ENCODE assay signal across 8 mouse cellular contexts in genomic region chr9:86695818-86696261, GRCm38 (mm10). TPM values are rescaled to one million over a fixed set of nuclear protein-coding genes. Genes with fewer than 3 reads are reported as not detected.
DNase-seq lines count a peak whose midpoint lies in the region; ATAC-seq and TF ChIP-seq lines count a peak whose summit lies in the region.

Gene Me1, minus strand, starts transcription at chr9:86695953.

- peak; percentile 9 for DNase-seq in thymus, postnatal 14 days
- DNase-seq in thymus, postnatal 25 days: no peak
- peak; percentile 11 for DNase-seq in cerebellum, adult 9-10 months
- peak; percentile 48 for DNase-seq in gastrocnemius, postnatal 25 days
- peak; percentile 65 for DNase-seq in hindbrain, postnatal 0 days (ENCODE audit: low spot score)
- DNase-seq in limb, embryonic 10.5 days (ENCODE audit: low spot score): peak; percentile 73
- peak; percentile 94 for DNase-seq in midbrain, embryonic 11.5 days (ENCODE audit: low spot score, missing footprints)
- DNase-seq in testis, postnatal 14 days (ENCODE audit: low spot score): peak; percentile 79

- peak within 1 kb of the TSS; percentile 73 for H3K4me2 ChIP-seq in hindbrain, postnatal 0 days (ENCODE audit: low read depth, low read length)
- peak within 1 kb of the TSS; percentile 93 for H3K4me2 ChIP-seq in midbrain, embryonic 11.5 days

- peak within 1 kb of the TSS; percentile 86 for H3K9ac ChIP-seq in hindbrain, postnatal 0 days (replicated peaks; ENCODE audit: low read length)
- peak within 1 kb of the TSS; percentile 78 for H3K9ac ChIP-seq in midbrain, embryonic 11.5 days (ENCODE audit: low read length)

- no peaks in the 10 kb centered on the region for H3K9me3 ChIP-seq in hindbrain, postnatal 0 days (ENCODE audit: low read length)
- H3K9me3 ChIP-seq in limb, embryonic 10.5 days (replicated peaks): no peaks in the 10 kb centered on the region
- no peaks in the 10 kb centered on the region for H3K9me3 ChIP-seq in midbrain, embryonic 11.5 days (ENCODE audit: control insufficient read depth, low read length)

- under 1% methylated on average over 43 of the region's 46 CpGs for WGBS in hindbrain, postnatal 0 days
- under 1% methylated on average over 30 of the region's 46 CpGs for WGBS in limb, embryonic 10.5 days
- WGBS in midbrain, embryonic 11.5 days: under 1% methylated on average over 37 of the region's 46 CpGs

- H3K27me3 ChIP-seq in hindbrain, postnatal 0 days (ENCODE audit: insufficient read depth, low read length): no peaks in the 10 kb centered on the region
- peaks cover 22% of the 10 kb centered on the region for H3K27me3 ChIP-seq in limb, embryonic 10.5 days (ENCODE audit: low read depth, poor library complexity, severe bottlenecking)
- no peaks in the 10 kb centered on the region for H3K27me3 ChIP-seq in midbrain, embryonic 11.5 days (ENCODE audit: control insufficient read depth, insufficient read depth, low read length)

- no peak for TF ChIP-seq CTCF in hindbrain, postnatal 0 days (IDR thresholded peaks at IDR 0.05; ENCODE audit: low read depth)

- H3K27ac ChIP-seq in hindbrain, postnatal 0 days: peak within 1 kb of the TSS; percentile 84
- H3K27ac ChIP-seq in limb, embryonic 10.5 days: peak within 1 kb of the TSS; percentile 85
- H3K27ac ChIP-seq in midbrain, embryonic 11.5 days (ENCODE audit: low read depth, low read length): no peak within 1 kb of the TSS

- ATAC-seq in hindbrain, postnatal 0 days: peak; percentile 83
- ATAC-seq in midbrain, embryonic 11.5 days (ENCODE audit: low FRiP score): peak; percentile 88

- H3K36me3 ChIP-seq in hindbrain, postnatal 0 days (ENCODE audit: insufficient read depth, low read length): no peaks in the 10 kb centered on the region
- H3K36me3 ChIP-seq in limb, embryonic 10.5 days: no peaks in the 10 kb centered on the region
- no peaks in the 10 kb centered on the region for H3K36me3 ChIP-seq in midbrain, embryonic 11.5 days (ENCODE audit: control insufficient read depth, insufficient read depth, low read length)

- H3K4me1 ChIP-seq in hindbrain, postnatal 0 days (ENCODE audit: insufficient read depth, low read length): no peaks in the 10 kb centered on the region
- peaks cover 9% of the 10 kb centered on the region for H3K4me1 ChIP-seq in limb, embryonic 10.5 days
- H3K4me1 ChIP-seq in midbrain, embryonic 11.5 days (ENCODE audit: control insufficient read depth, insufficient read depth, low read length): no peaks in the 10 kb centered on the region

- peak within 1 kb of the TSS; percentile 89 for H3K4me3 ChIP-seq in hindbrain, postnatal 0 days (ENCODE audit: low read length)
- peak within 1 kb of the TSS; percentile 78 for H3K4me3 ChIP-seq in limb, embryonic 10.5 days
- H3K4me3 ChIP-seq in midbrain, embryonic 11.5 days (ENCODE audit: low read depth, low read length): peak within 1 kb of the TSS; percentile 71

RNA-seq across cellular contexts. Expression of gene Me1, which starts in this region (rescaled TPM):
- total RNA-seq in gastrocnemius, postnatal 25 days (2021): 100 to 1,000 TPM; 122 to 129 TPM
- total RNA-seq in hindbrain, postnatal 0 days (2014; rRNA removed): 37.2 and 37.5 TPM in 2 replicates
- 75.0 and 76.5 TPM in 2 replicates for polyA plus RNA-seq in hindbrain, postnatal 0 days (2015; fragmentation: Nextera tagmentation; extraction: Ambion mirVana)
- 6.2 and 9.4 TPM in 2 replicates for polyA plus RNA-seq in limb, embryonic 10.5 days (2016; fragmentation: Nextera tagmentation; extraction: Ambion mirVana)
- polyA plus RNA-seq in midbrain, embryonic 11.5 days (2014; fragmentation: Nextera tagmentation; extraction: Ambion mirVana): 14.3 and 16.1 TPM in 2 replicates
